Mouse (Mus musculus): ENCODE data around the gene Taf12. TPM values are rescaled to one million over a fixed set of nuclear protein-coding genes. Genes with fewer than 3 reads are reported as not detected.
"Not testable (repeated sequence)": the region's sequence is repeated elsewhere in the genome, so short reads cannot be mapped to it uniquely, and the experiment has no call there.

Taf12 gene
- polyA plus RNA-seq, 1 experiment from 2014 or later = 19.1 TPM

DNA sequence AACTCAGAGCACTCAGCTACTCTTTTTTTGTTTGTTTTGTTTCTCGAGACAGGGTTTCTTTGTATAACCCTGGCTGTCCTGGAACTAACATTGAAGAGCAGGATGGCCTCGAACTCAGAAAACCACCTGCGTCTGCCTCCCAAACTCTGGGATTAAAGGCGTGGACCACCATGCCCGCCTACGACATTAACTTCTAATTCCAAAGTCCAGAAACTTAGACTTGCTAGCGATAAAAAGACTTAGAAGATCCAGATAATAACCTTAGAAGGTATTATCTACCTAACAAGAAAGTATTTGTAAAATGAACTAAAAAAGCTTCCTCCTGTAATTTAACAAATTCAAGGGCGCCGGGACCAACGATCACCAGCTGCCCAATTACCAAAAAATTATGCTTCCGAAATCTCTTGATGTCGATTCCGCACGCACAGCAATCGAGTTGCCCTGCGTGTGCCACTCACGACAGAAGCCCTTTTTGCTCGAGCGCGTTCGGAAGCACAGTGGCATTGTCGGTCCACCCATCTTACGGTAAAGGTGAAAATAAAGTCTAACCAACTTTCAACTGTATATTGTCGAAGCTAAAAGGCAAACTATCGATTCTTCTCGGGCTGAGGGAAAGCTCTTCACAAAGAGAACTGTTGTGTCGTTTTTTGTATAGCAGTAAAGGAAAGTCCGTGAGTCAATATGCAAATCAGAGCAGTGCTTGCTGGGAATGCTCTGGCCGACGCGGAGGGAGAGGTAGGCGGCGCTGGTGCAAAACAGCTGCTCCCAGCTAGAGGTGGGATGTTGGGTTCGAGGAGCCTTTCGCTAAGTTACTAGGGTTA is 4.2 kb upstream of the Taf12 start:
- TF ChIP-seq CTCF (IDR thresholded peaks at IDR 0.05) = no peak
- CTCF ChIA-PET = interaction anchor here (1.0 kb wide), 1 partner anchor 39 kb away, joined by 3 read pairs; no protein-coding TSS in a partner anchor

GRCm38 (mm10) chr4:132273166-132273565 is 1.0 kb upstream of the Taf12 start:
- DNase-seq (ENCODE audit: low read depth, low spot score) (no peak), ATAC-seq (no peak)
- POLR2A ChIA-PET = interaction anchor here (0.7 to 1.7 kb wide), 3 partner anchors 36 to 72 kb away, joined by 3 to 5 read pairs (median 4); no protein-coding TSS in a partner anchor
- no peak for TF ChIP-seq CTCF (IDR thresholded peaks at IDR 0.05)
- in situ Hi-C loops (cut with MboI; ENCODE audit: low pct_unique_long_range_greater_than_20kb) = no loop called here
- CTCF ChIA-PET = no interaction called here
- no peaks in the 10 kb centered on the region for H3K27me3 ChIP-seq

More for the DNA sequence above, 4.2 kb upstream of the Taf12 start:
- POLR2A ChIA-PET = interaction anchor here (0.6 to 1.2 kb wide), 6 partner anchors 17 to 314 kb away, joined by 3 to 4 read pairs (median 3); no protein-coding TSS in a partner anchor
- peak; percentile 62 for DNase-seq (ENCODE audit: low read depth, low spot score)
- in situ Hi-C loops (cut with MboI; ENCODE audit: low pct_unique_long_range_greater_than_20kb) = loop anchor here (10.0 kb wide), 1 partner anchor 185 kb away; no protein-coding TSS in a partner anchor
- ATAC-seq = no peak
- H3K27me3 ChIP-seq = no peaks in the 10 kb centered on the region

GRCm38 (mm10) chr4:132275949-132276348 is 1.8 kb downstream of the Taf12 start:
- DNase-seq (ENCODE audit: low read depth, low spot score) = no peak
- in situ Hi-C loops (cut with MboI; ENCODE audit: low pct_unique_long_range_greater_than_20kb) = no loop called here
- no peak for ATAC-seq
- POLR2A ChIA-PET = no interaction called here
- TF ChIP-seq CTCF (IDR thresholded peaks at IDR 0.05) = no peak
- CTCF ChIA-PET = no interaction called here
- no peaks in the 10 kb centered on the region for H3K27me3 ChIP-seq

DNA sequence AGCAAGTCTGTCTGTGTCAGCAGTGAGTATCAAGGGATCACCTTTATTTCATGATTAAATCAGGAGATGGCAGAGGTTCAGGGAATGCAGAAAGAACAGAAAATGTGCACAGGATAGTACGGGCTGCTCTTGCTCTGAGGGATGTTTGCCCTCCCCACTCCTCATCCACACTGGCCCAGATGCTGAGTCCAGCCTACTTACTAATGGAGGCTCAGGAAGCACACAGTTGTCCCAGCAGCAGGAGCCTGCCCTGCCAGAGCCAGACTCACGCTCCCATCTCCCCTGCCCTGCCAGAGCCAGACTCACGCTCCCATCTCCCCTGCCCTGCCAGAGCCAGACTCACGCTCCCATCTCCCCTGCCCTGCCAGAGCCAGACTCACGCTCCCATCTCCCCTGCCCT is 14.7 kb downstream of the Taf12 start:
- CTCF ChIA-PET; POLR2A ChIA-PET; DNase-seq (ENCODE audit: low read depth, low spot score); H3K27me3 ChIP-seq; ATAC-seq; in situ Hi-C loops (cut with MboI; ENCODE audit: low pct_unique_long_range_greater_than_20kb): not testable (repeated sequence)

- no peak for ATAC-seq
- ChIA-PET POLR2A (interaction anchor here (0.6 to 1.6 kb wide), 2 partner anchors 17 to 19 kb away, joined by 4 to 7 read pairs; partner anchors contain the start of gene Taf12), CTCF (interaction anchor here (0.9 to 1.0 kb wide), 2 partner anchors 26 to 54 kb away, joined by 3 read pairs; no protein-coding TSS in a partner anchor)
- TF ChIP-seq CTCF (IDR thresholded peaks at IDR 0.05) = no peak
- DNase-seq (ENCODE audit: low read depth, low spot score) = no peak
- in situ Hi-C loops (cut with MboI; ENCODE audit: low pct_unique_long_range_greater_than_20kb) = loop anchor here (10.0 kb wide), 1 partner anchor 224 kb away; the partner anchor contains the start of gene Sesn2
- H3K27me3 ChIP-seq = no peaks in the 10 kb centered on the region
These were observed 16.9 kb downstream of the Taf12 start for GRCm38 (mm10) chr4:132291056-132291455.

- in situ Hi-C loops (cut with MboI; ENCODE audit: low pct_unique_long_range_greater_than_20kb) = loop anchor here (10.0 kb wide), 1 partner anchor 223 kb away; the partner anchor contains the start of gene Sesn2
- no peak for ATAC-seq
- no peak for DNase-seq (ENCODE audit: low read depth, low spot score)
- H3K27me3 ChIP-seq = no peaks in the 10 kb centered on the region
- TF ChIP-seq CTCF (IDR thresholded peaks at IDR 0.05) = no peak
- ChIA-PET CTCF (interaction anchor here (0.9 to 1.2 kb wide), 4 partner anchors 13 to 54 kb away, joined by 3 to 6 read pairs (median 4); no protein-coding TSS in a partner anchor), POLR2A (interaction anchor here (1.6 kb wide), 1 partner anchor 17 kb away, joined by 4 read pairs; the partner anchor contains the start of gene Taf12)
These were observed 17.6 kb downstream of the Taf12 start for GRCm38 (mm10) chr4:132291624-132292335.

- no peaks in the 10 kb centered on the region for H3K27me3 ChIP-seq
- ATAC-seq = no peak
- peak; percentile 64 for TF ChIP-seq CTCF (IDR thresholded peaks at IDR 0.05)
- POLR2A ChIA-PET = no interaction called here
- CTCF ChIA-PET = interaction anchor here (1.2 kb wide), 1 partner anchor 14 kb away, joined by 6 read pairs; no protein-coding TSS in a partner anchor
- no peak for DNase-seq (ENCODE audit: low read depth, low spot score)
- in situ Hi-C loops (cut with MboI; ENCODE audit: low pct_unique_long_range_greater_than_20kb) = loop anchor here (10.0 kb wide), 1 partner anchor 222 kb away; the partner anchor contains the start of gene Sesn2
These were observed 18.8 kb downstream of the Taf12 start for GRCm38 (mm10) chr4:132292988-132293387.

GRCm38 (mm10) chr4:132293682-132294240 is 19.6 kb downstream of the Taf12 start:
- no peaks in the 10 kb centered on the region for H3K27me3 ChIP-seq
- ChIA-PET POLR2A (interaction anchor here (1.0 kb wide), 1 partner anchor 19 kb away, joined by 3 read pairs; the partner anchor contains the start of gene Taf12), CTCF (interaction anchor here (0.9 kb wide), 1 partner anchor 16 kb away, joined by 3 read pairs; no protein-coding TSS in a partner anchor)
- TF ChIP-seq CTCF (IDR thresholded peaks at IDR 0.05) = no peak
- ATAC-seq = no peak
- DNase-seq (ENCODE audit: low read depth, low spot score) = no peak
- in situ Hi-C loops (cut with MboI; ENCODE audit: low pct_unique_long_range_greater_than_20kb) = loop anchor here (10.0 kb wide), 1 partner anchor 221 kb away; the partner anchor contains the start of gene Sesn2

DNA sequence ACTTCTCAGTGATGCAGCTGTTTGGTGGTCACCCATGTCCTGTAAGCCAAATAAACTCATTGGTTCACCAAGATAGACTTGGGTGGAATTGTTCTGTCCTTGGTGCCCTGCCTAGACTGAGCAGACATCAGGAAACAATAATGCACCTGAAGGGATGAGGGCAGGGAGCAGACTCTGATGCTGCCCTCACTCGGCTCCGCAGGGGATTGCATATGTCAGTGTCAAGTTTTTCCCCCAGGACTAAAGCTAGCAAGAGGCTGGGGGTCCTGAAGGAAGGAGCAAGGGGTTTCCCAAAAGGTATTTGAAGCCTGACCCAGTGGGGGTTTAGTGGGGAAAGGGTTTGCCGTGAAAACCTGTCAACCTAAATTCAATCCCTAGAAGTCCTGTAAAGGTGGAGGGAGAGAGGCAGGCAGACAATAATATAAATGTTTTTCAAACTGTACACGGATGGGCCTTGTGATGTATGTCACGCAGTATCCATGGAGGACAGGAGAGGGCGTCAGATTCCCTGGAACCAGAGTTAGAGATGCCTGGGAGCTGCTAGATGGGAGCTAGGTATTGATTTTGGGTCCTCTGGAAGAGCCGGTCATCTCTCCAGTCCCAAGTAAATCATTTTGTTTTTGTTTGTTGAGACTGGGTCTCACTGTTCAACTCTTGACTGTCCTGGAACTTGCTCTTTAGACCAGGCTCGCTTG is 21.7 kb downstream of the Taf12 start:
- DNase-seq (ENCODE audit: low read depth, low spot score) = no peak
- peak; percentile 39 for TF ChIP-seq CTCF (IDR thresholded peaks at IDR 0.05)
- in situ Hi-C loops (cut with MboI; ENCODE audit: low pct_unique_long_range_greater_than_20kb) = loop anchor here (10.0 kb wide), 1 partner anchor 219 kb away; the partner anchor contains the start of gene Sesn2
- no peak for ATAC-seq
- H3K27me3 ChIP-seq = no peaks in the 10 kb centered on the region
- ChIA-PET POLR2A (no interaction called here), CTCF (interaction anchor here (0.8 to 1.2 kb wide), 3 partner anchors 11 to 218 kb away, joined by 3 to 4 read pairs (median 3); no protein-coding TSS in a partner anchor)

Data from Patski (cell line).